Mouse (Mus musculus) G1E (cell line): Measurements from ENCODE around the gene Sccpdh.

Source experiments
- CTCF ChIP-seq: IDR thresholded peaks from 2 replicates; pipeline ENCODE4 v1.5.1; 2012; ENCODE audit warnings: low read depth, low read length, inconsistent platforms, mixed read lengths
- GATA2 ChIP-seq: IDR thresholded peaks from 2 replicates; pipeline ENCODE4 v1.6.1; 2012; ENCODE audit warnings: low read depth, low read length, inconsistent platforms, borderline replicate concordance
- TAL1 ChIP-seq: conservative IDR thresholded peaks from 2 replicates; pipeline ENCODE4 v1.6.1; 2012; ENCODE audit warnings: low read depth, low read length, inconsistent platforms, mixed read lengths

- no peak for TF ChIP-seq CTCF
- TF ChIP-seq GATA2, result no peak
- no peak for TF ChIP-seq TAL1
These were observed 37.1 kb downstream of the Sccpdh start for GRCm38 (mm10) chr1:179705154-179705553.
